Mouse (Mus musculus): ENCODE results near the gene Matk. TPM values are rescaled to one million over a fixed set of nuclear protein-coding genes. Genes with fewer than 3 reads are reported as not detected.

The Matk gene
- polyA plus RNA-seq, 1 experiment from 2014 or later, result 2.0 TPM

- 3% methylated on average over 7 of the region's 7 CpGs for WGBS
- Histone ChIP-seq H3K27ac (ENCODE audit: low read length) (peak overlapping the region; percentile 86), H3K9me3 (ENCODE audit: control insufficient read depth, low read length) (no peaks in the 10 kb centered on the region), H3K4me2 (ENCODE audit: low read depth, low read length) (peak overlapping the region; percentile 61), H3K9ac (ENCODE audit: low read depth, low read length) (peak overlapping the region; percentile 73), H3K4me1 (ENCODE audit: control insufficient read depth, insufficient read depth, low read length) (peaks cover 23% of the 10 kb centered on the region), H3K4me3 (ENCODE audit: low read length) (peak overlapping the region; percentile 55), H3K36me3 (ENCODE audit: control insufficient read depth, insufficient read depth, low read length) (no peaks in the 10 kb centered on the region), H3K27me3 (replicated peaks; ENCODE audit: control insufficient read depth, insufficient read depth, low read length) (peaks cover 7% of the 10 kb centered on the region; the same call in 1 of the 2 replicates)
- 0 out of 2 replicates have a peak, but pooled peaks have one; percentile 6 for ATAC-seq
Observed at GRCm38 (mm10) chr10:81289278-81289677, 36.5 kb downstream of the Matk start.

- peak overlapping the region; percentile 73 for H3K9ac ChIP-seq (ENCODE audit: low read depth, low read length)
- no peaks in the 10 kb centered on the region for H3K9me3 ChIP-seq (ENCODE audit: control insufficient read depth, low read length)
- ATAC-seq, result no peak
- H3K36me3 ChIP-seq (ENCODE audit: control insufficient read depth, insufficient read depth, low read length), result no peaks in the 10 kb centered on the region
- peak overlapping the region; percentile 86 for H3K27ac ChIP-seq (ENCODE audit: low read length)
- peak overlapping the region; percentile 55 for H3K4me3 ChIP-seq (ENCODE audit: low read length)
- peaks cover 25% of the 10 kb centered on the region for H3K4me1 ChIP-seq (ENCODE audit: control insufficient read depth, insufficient read depth, low read length)
- peaks cover 2% of the 10 kb centered on the region; the same call in 1 of the 2 replicates for H3K27me3 ChIP-seq (replicated peaks; ENCODE audit: control insufficient read depth, insufficient read depth, low read length)
- 45% methylated on average over 14 of the region's 14 CpGs for WGBS
- peak overlapping the region; percentile 61 for H3K4me2 ChIP-seq (ENCODE audit: low read depth, low read length)
Observed at GRCm38 (mm10) chr10:81289811-81290210, 37.1 kb downstream of the Matk start.

GRCm38 (mm10) chr10:81290698-81291460 lies 38.1 kb downstream of the Matk start:
- Histone ChIP-seq H3K36me3 (ENCODE audit: control insufficient read depth, insufficient read depth, low read length) (no peaks in the 10 kb centered on the region), H3K4me2 (ENCODE audit: low read depth, low read length) (peak overlapping the region; percentile 61), H3K4me1 (ENCODE audit: control insufficient read depth, insufficient read depth, low read length) (peaks cover 25% of the 10 kb centered on the region), H3K9me3 (ENCODE audit: control insufficient read depth, low read length) (no peaks in the 10 kb centered on the region), H3K27me3 (replicated peaks; ENCODE audit: control insufficient read depth, insufficient read depth, low read length) (no peaks in the 10 kb centered on the region), H3K9ac (ENCODE audit: low read depth, low read length) (peak overlapping the region; percentile 73), H3K27ac (ENCODE audit: low read length) (peak overlapping the region; percentile 86), H3K4me3 (ENCODE audit: low read length) (peak overlapping the region; percentile 55)
- WGBS, result 16% methylated on average over 24 of the region's 24 CpGs
- ATAC-seq, result peak; percentile 22

- Histone ChIP-seq H3K27me3 (replicated peaks; ENCODE audit: control insufficient read depth, insufficient read depth, low read length) (no peaks in the 10 kb centered on the region), H3K4me1 (ENCODE audit: control insufficient read depth, insufficient read depth, low read length) (peaks cover 25% of the 10 kb centered on the region), H3K9ac (ENCODE audit: low read depth, low read length) (peak within 1 kb of the TSS; percentile 73), H3K27ac (ENCODE audit: low read length) (peak within 1 kb of the TSS; percentile 86), H3K4me2 (ENCODE audit: low read depth, low read length) (peak within 1 kb of the TSS; percentile 61), H3K9me3 (ENCODE audit: control insufficient read depth, low read length) (no peaks in the 10 kb centered on the region), H3K4me3 (ENCODE audit: low read length) (peak within 1 kb of the TSS; percentile 89), H3K36me3 (ENCODE audit: control insufficient read depth, insufficient read depth, low read length) (no peaks in the 10 kb centered on the region)
- WGBS, result 61% methylated on average over 9 of the region's 9 CpGs
- ATAC-seq, result no peak
Observed at GRCm38 (mm10) chr10:81291511-81292104, 38.9 kb downstream of the Matk start, which contains the start of gene Tjp3. Gene Tjp3, minus strand, starts transcription at chr10:81291581.

- ATAC-seq, result peak; percentile 93
- no peaks in the 10 kb centered on the region for H3K27me3 ChIP-seq (replicated peaks; ENCODE audit: control insufficient read depth, insufficient read depth, low read length)
- peaks cover 26% of the 10 kb centered on the region for H3K4me1 ChIP-seq (ENCODE audit: control insufficient read depth, insufficient read depth, low read length)
- WGBS, result under 1% methylated on average over 67 of the region's 80 CpGs
- peak within 1 kb of the TSS; percentile 83 for H3K9ac ChIP-seq (ENCODE audit: low read depth, low read length)
- peak within 1 kb of the TSS; percentile 89 for H3K4me3 ChIP-seq (ENCODE audit: low read length)
- H3K36me3 ChIP-seq (ENCODE audit: control insufficient read depth, insufficient read depth, low read length), result no peaks in the 10 kb centered on the region
- peak within 1 kb of the TSS; percentile 86 for H3K27ac ChIP-seq (ENCODE audit: low read length)
- H3K4me2 ChIP-seq (ENCODE audit: low read depth, low read length), result peak within 1 kb of the TSS; percentile 75
- H3K9me3 ChIP-seq (ENCODE audit: control insufficient read depth, low read length), result no peaks in the 10 kb centered on the region
Observed at GRCm38 (mm10) chr10:81292554-81293333, 40.0 kb downstream of the Matk start, which contains the start of gene Pip5k1c. Gene Pip5k1c, plus strand, starts transcription at chr10:81292963.

- 1% methylated on average over 25 of the region's 25 CpGs for WGBS
- peak overlapping the region; percentile 89 for H3K4me3 ChIP-seq (ENCODE audit: low read length)
Observed at GRCm38 (mm10) chr10:81293334-81294030, 40.7 kb downstream of the Matk start.

GRCm38 (mm10) chr10:81294442-81294841 lies 41.7 kb downstream of the Matk start:
- H3K9ac ChIP-seq (ENCODE audit: low read depth, low read length), result peak overlapping the region; percentile 83
- H3K9me3 ChIP-seq (ENCODE audit: control insufficient read depth, low read length), result no peaks in the 10 kb centered on the region
- 45% methylated on average over 8 of the region's 8 CpGs for WGBS
- no peaks in the 10 kb centered on the region for H3K27me3 ChIP-seq (replicated peaks; ENCODE audit: control insufficient read depth, insufficient read depth, low read length)
- ATAC-seq, result no peak
- H3K4me2 ChIP-seq (ENCODE audit: low read depth, low read length), result peak overlapping the region; percentile 75
- no peaks in the 10 kb centered on the region for H3K36me3 ChIP-seq (ENCODE audit: control insufficient read depth, insufficient read depth, low read length)
- H3K4me1 ChIP-seq (ENCODE audit: control insufficient read depth, insufficient read depth, low read length), result peaks cover 35% of the 10 kb centered on the region
- H3K4me3 ChIP-seq (ENCODE audit: low read length), result peak overlapping the region; percentile 89
- H3K27ac ChIP-seq (ENCODE audit: low read length), result no peak overlapping the region

More at GRCm38 (mm10) chr10:81293334-81294030, 40.7 kb downstream of the Matk start:
- no peak for ATAC-seq
- Histone ChIP-seq H3K27ac (ENCODE audit: low read length) (peak overlapping the region; percentile 82), H3K9ac (ENCODE audit: low read depth, low read length) (peak overlapping the region; percentile 83), H3K27me3 (replicated peaks; ENCODE audit: control insufficient read depth, insufficient read depth, low read length) (no peaks in the 10 kb centered on the region), H3K36me3 (ENCODE audit: control insufficient read depth, insufficient read depth, low read length) (no peaks in the 10 kb centered on the region), H3K9me3 (ENCODE audit: control insufficient read depth, low read length) (no peaks in the 10 kb centered on the region), H3K4me2 (ENCODE audit: low read depth, low read length) (peak overlapping the region; percentile 75), H3K4me1 (ENCODE audit: control insufficient read depth, insufficient read depth, low read length) (peaks cover 28% of the 10 kb centered on the region)

GRCm38 (mm10) chr10:81295185-81295584 lies 42.5 kb downstream of the Matk start:
- ATAC-seq, result no peak
- Histone ChIP-seq H3K9ac (ENCODE audit: low read depth, low read length) (no peak overlapping the region), H3K4me3 (ENCODE audit: low read length) (no peak overlapping the region), H3K27ac (ENCODE audit: low read length) (no peak overlapping the region), H3K4me1 (ENCODE audit: control insufficient read depth, insufficient read depth, low read length) (peaks cover 43% of the 10 kb centered on the region), H3K4me2 (ENCODE audit: low read depth, low read length) (no peak overlapping the region), H3K27me3 (replicated peaks; ENCODE audit: control insufficient read depth, insufficient read depth, low read length) (no peaks in the 10 kb centered on the region), H3K36me3 (ENCODE audit: control insufficient read depth, insufficient read depth, low read length) (no peaks in the 10 kb centered on the region), H3K9me3 (ENCODE audit: control insufficient read depth, low read length) (no peaks in the 10 kb centered on the region)
- 90% methylated on average over 6 of the region's 6 CpGs for WGBS

Measured in intestine, embryonic 16.5 days (tissue).